Mouse (Mus musculus): ENCODE data around the gene Phf20. TPM values are rescaled to one million over a fixed set of nuclear protein-coding genes. Genes with fewer than 3 reads are reported as not detected.
A peak's percentile ranks its signal among the peaks of the same experiment; 100 is the strongest.

Phf20 gene
- total and polyA plus RNA-seq, 2 experiments, result 2.9 to 6.2 TPM

DNA sequence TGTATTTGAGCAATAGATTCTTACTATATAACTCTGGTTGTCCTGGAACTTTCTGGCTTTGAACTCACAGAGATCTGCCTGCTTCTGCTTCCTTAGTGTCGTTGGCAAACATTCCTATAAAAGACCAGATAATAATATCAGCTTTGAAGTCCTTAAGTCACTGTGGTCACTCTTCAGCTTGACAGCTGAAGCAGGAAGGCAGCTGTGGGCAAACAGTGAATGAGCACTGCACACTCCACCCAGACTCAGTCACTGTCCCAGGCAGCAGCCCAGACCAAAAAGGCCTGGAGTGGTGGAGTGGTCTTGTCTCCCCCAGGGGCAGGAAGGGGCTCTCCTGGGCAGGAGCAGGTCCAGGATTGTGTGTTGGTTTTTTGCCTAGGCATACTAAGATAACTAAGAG, 95.7 kb downstream of the Phf20 start:
- peaks cover 18% of the 10 kb centered on the region for H3K36me3 ChIP-seq (ENCODE audit: control insufficient read depth, insufficient read depth, low read length)
- TF ChIP-seq CTCF (IDR thresholded peaks at IDR 0.05; ENCODE audit: low read depth, low read length), result no peak
- TF ChIP-seq POLR2A (IDR thresholded peaks at IDR 0.05; ENCODE audit: extremely low read depth, insufficient read depth, low read length), result no peak
- H3K79me2 ChIP-seq (ENCODE audit: control insufficient read depth, insufficient read depth, low read length), result no peaks in the 10 kb centered on the region
- no peak overlapping the region for H3K4me3 ChIP-seq (ENCODE audit: insufficient read depth, low read depth, low read length)
- no peaks in the 10 kb centered on the region for H3K4me1 ChIP-seq (ENCODE audit: control insufficient read depth, insufficient read depth, low read length)
- DNase-seq (ENCODE audit: extremely low read depth, low read depth, low spot score), result no peak
- WGBS, result 80% methylated on average over 1 of the region's 1 CpGs
- no peaks in the 10 kb centered on the region for H3K27me3 ChIP-seq (ENCODE audit: control insufficient read depth, insufficient read depth, low read length)
- H3K9ac ChIP-seq (ENCODE audit: low read depth, low read length), result no peak overlapping the region
- no peak overlapping the region for H3K27ac ChIP-seq (replicated peaks; ENCODE audit: insufficient read depth, low read depth, low read length)

GRCm38 (mm10) chr2:156295601-156296063, 99.4 kb downstream of the Phf20 start:
- TF ChIP-seq POLR2A (IDR thresholded peaks at IDR 0.05; ENCODE audit: extremely low read depth, insufficient read depth, low read length), result no peak
- TF ChIP-seq CTCF (IDR thresholded peaks at IDR 0.05; ENCODE audit: low read depth, low read length), result no peak
- peak; percentile 67 for DNase-seq (ENCODE audit: extremely low read depth, low read depth, low spot score)
- WGBS, result 24% methylated on average over 2 of the region's 2 CpGs

DNA sequence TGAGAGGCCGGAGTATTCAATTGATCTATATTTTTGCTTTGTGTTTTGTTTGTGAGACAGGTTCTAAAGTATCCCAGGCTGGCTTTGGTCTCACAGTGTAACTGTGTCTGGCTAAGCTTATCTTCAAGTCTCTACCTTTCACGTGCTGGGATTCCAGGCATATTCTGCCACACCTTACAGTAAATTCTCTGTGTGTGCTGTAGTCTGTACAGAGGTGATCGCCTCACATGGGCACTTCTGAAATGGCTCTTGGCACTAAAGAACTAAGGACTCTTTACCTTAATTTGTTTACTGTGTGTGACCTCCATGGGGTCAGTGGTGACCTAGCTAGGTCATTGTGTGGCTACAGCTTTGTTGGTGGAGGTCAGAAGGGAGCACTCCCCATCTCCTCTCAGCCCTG, 99.9 kb downstream of the Phf20 start:
- Histone ChIP-seq H3K79me2 (ENCODE audit: control insufficient read depth, insufficient read depth, low read length) (no peaks in the 10 kb centered on the region), H3K4me3 (ENCODE audit: insufficient read depth, low read depth, low read length) (no peak overlapping the region), H3K9ac (ENCODE audit: low read depth, low read length) (no peak overlapping the region), H3K27ac (replicated peaks; ENCODE audit: insufficient read depth, low read depth, low read length) (no peak overlapping the region), H3K36me3 (ENCODE audit: control insufficient read depth, insufficient read depth, low read length) (peaks cover 23% of the 10 kb centered on the region), H3K27me3 (ENCODE audit: control insufficient read depth, insufficient read depth, low read length) (no peaks in the 10 kb centered on the region), H3K4me1 (ENCODE audit: control insufficient read depth, insufficient read depth, low read length) (no peaks in the 10 kb centered on the region)
- DNase-seq (ENCODE audit: extremely low read depth, low read depth, low spot score), result no peak
- no peak for TF ChIP-seq POLR2A (IDR thresholded peaks at IDR 0.05; ENCODE audit: extremely low read depth, insufficient read depth, low read length)
- no peak for TF ChIP-seq CTCF (IDR thresholded peaks at IDR 0.05; ENCODE audit: low read depth, low read length)
- WGBS, result 70% methylated on average over 3 of the region's 3 CpGs

More at GRCm38 (mm10) chr2:156295601-156296063, 99.4 kb downstream of the Phf20 start:
- Histone ChIP-seq H3K36me3 (ENCODE audit: control insufficient read depth, insufficient read depth, low read length) (peaks cover 19% of the 10 kb centered on the region), H3K4me1 (ENCODE audit: control insufficient read depth, insufficient read depth, low read length) (no peaks in the 10 kb centered on the region), H3K27me3 (ENCODE audit: control insufficient read depth, insufficient read depth, low read length) (no peaks in the 10 kb centered on the region), H3K4me3 (ENCODE audit: insufficient read depth, low read depth, low read length) (no peak overlapping the region), H3K27ac (replicated peaks; ENCODE audit: insufficient read depth, low read depth, low read length) (no peak overlapping the region), H3K9ac (ENCODE audit: low read depth, low read length) (no peak overlapping the region), H3K79me2 (ENCODE audit: control insufficient read depth, insufficient read depth, low read length) (no peaks in the 10 kb centered on the region)

GRCm38 (mm10) chr2:156297653-156298052, 101.4 kb downstream of the Phf20 start:
- Histone ChIP-seq H3K27me3 (ENCODE audit: control insufficient read depth, insufficient read depth, low read length) (no peaks in the 10 kb centered on the region), H3K79me2 (ENCODE audit: control insufficient read depth, insufficient read depth, low read length) (no peaks in the 10 kb centered on the region), H3K27ac (replicated peaks; ENCODE audit: insufficient read depth, low read depth, low read length) (no peak overlapping the region), H3K9ac (ENCODE audit: low read depth, low read length) (no peak overlapping the region), H3K36me3 (ENCODE audit: control insufficient read depth, insufficient read depth, low read length) (peaks cover 23% of the 10 kb centered on the region), H3K4me3 (ENCODE audit: insufficient read depth, low read depth, low read length) (no peak overlapping the region), H3K4me1 (ENCODE audit: control insufficient read depth, insufficient read depth, low read length) (no peaks in the 10 kb centered on the region)
- 71% methylated on average over 3 of the region's 3 CpGs for WGBS
- TF ChIP-seq CTCF (IDR thresholded peaks at IDR 0.05; ENCODE audit: low read depth, low read length) (no peak), POLR2A (IDR thresholded peaks at IDR 0.05; ENCODE audit: extremely low read depth, insufficient read depth, low read length) (no peak)
- no peak for DNase-seq (ENCODE audit: extremely low read depth, low read depth, low spot score)

GRCm38 (mm10) chr2:156298458-156298857, 102.2 kb downstream of the Phf20 start:
- no peaks in the 10 kb centered on the region for H3K27me3 ChIP-seq (ENCODE audit: control insufficient read depth, insufficient read depth, low read length)
- TF ChIP-seq POLR2A (IDR thresholded peaks at IDR 0.05; ENCODE audit: extremely low read depth, insufficient read depth, low read length), result no peak
- TF ChIP-seq CTCF (IDR thresholded peaks at IDR 0.05; ENCODE audit: low read depth, low read length), result no peak
- H3K36me3 ChIP-seq (ENCODE audit: control insufficient read depth, insufficient read depth, low read length), result peaks cover 26% of the 10 kb centered on the region
- H3K4me3 ChIP-seq (ENCODE audit: insufficient read depth, low read depth, low read length), result no peak overlapping the region
- no peak overlapping the region for H3K9ac ChIP-seq (ENCODE audit: low read depth, low read length)
- H3K79me2 ChIP-seq (ENCODE audit: control insufficient read depth, insufficient read depth, low read length), result no peaks in the 10 kb centered on the region
- WGBS, result 91% methylated on average over 7 of the region's 7 CpGs
- no peak for DNase-seq (ENCODE audit: extremely low read depth, low read depth, low spot score)
- no peaks in the 10 kb centered on the region for H3K4me1 ChIP-seq (ENCODE audit: control insufficient read depth, insufficient read depth, low read length)
- H3K27ac ChIP-seq (replicated peaks; ENCODE audit: insufficient read depth, low read depth, low read length), result no peak overlapping the region

DNA sequence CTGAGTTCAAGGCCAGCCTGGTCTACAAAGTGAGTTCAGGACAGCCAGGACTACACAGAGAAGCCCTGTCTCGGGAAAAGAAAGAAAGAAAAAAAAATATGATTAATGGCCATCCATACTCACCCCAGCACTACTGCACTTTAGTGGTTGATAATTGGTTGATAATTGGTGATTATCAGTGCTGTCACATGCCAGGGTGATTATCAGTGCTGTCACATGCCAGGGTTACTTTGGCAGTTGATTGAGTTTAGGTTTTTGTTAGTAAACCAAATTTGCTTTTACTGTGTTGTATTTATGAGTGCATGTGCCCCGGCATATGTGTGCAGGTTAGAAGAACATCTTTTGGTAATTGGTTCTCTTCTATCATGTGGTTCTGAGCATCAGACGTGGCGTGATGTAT, 105.8 kb downstream of the Phf20 start:
- Histone ChIP-seq H3K79me2 (ENCODE audit: control insufficient read depth, insufficient read depth, low read length) (no peaks in the 10 kb centered on the region), H3K27ac (replicated peaks; ENCODE audit: insufficient read depth, low read depth, low read length) (no peak overlapping the region), H3K36me3 (ENCODE audit: control insufficient read depth, insufficient read depth, low read length) (peaks cover 29% of the 10 kb centered on the region), H3K4me1 (ENCODE audit: control insufficient read depth, insufficient read depth, low read length) (0 out of 2 replicates have a peak, but pooled peaks cover 3% of the 10 kb centered on the region), H3K27me3 (ENCODE audit: control insufficient read depth, insufficient read depth, low read length) (no peaks in the 10 kb centered on the region), H3K9ac (ENCODE audit: low read depth, low read length) (no peak overlapping the region), H3K4me3 (ENCODE audit: insufficient read depth, low read depth, low read length) (no peak overlapping the region)
- no peak for TF ChIP-seq CTCF (IDR thresholded peaks at IDR 0.05; ENCODE audit: low read depth, low read length)
- no peak for TF ChIP-seq POLR2A (IDR thresholded peaks at IDR 0.05; ENCODE audit: extremely low read depth, insufficient read depth, low read length)
- 90% methylated on average over 4 of the region's 4 CpGs for WGBS
- DNase-seq (ENCODE audit: extremely low read depth, low read depth, low spot score), result no peak
